Mouse (Mus musculus): ENCODE measurements at regions not wholly inside any gene's neighbourhood (a gene's known extent, or its start where the extent isn't known, plus 50 kb on each side); places are given as distances from the start of the nearest gene placed in this dataset.

DNA sequence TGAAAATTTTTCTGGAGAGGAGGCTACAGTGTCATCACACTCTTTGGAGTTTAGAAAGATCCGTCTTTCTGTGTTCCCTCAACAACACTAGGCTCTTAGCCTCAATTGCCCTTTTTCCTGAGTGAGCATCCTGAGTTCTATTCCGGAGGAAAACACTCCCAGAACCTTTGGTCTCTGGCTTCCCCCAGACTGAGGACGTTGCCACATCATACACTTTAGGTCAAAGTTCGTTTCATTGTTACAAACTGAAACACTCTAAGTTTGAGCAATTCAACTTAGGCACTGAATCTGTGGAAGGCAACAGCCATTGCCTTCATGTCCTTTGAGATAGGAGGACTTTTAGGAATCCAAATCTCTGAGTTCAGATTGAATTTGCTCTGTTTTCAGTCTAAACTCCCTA is 85.0 kb downstream of the Arl4a start:
- DNase-seq (ENCODE audit: extremely low spot score, low spot score), result no peak
- 74% methylated on average over 4 of the region's 4 CpGs for WGBS
- Histone ChIP-seq H3K27ac (no peak overlapping the region), H3K4me1 (peaks cover 15% of the 10 kb centered on the region), H3K27me3 (ENCODE audit: poor library complexity, severe bottlenecking) (no peaks in the 10 kb centered on the region), H3K4me3 (no peak overlapping the region), H3K9me3 (no peaks in the 10 kb centered on the region), H3K36me3 (replicated peaks) (no peaks in the 10 kb centered on the region)

- Histone ChIP-seq H3K9me3 (no peaks in the 10 kb centered on the region), H3K27me3 (ENCODE audit: poor library complexity, severe bottlenecking) (no peaks in the 10 kb centered on the region), H3K27ac (no peak overlapping the region), H3K4me3 (no peak overlapping the region), H3K36me3 (replicated peaks) (no peaks in the 10 kb centered on the region), H3K4me1 (peaks cover 13% of the 10 kb centered on the region)
- no peak for DNase-seq (ENCODE audit: extremely low spot score, low spot score)
- 93% methylated on average over 6 of the region's 6 CpGs for WGBS
Measured at GRCm38 (mm10) chr12:39951911-39952310, 85.9 kb downstream of the Arl4a start.

DNA sequence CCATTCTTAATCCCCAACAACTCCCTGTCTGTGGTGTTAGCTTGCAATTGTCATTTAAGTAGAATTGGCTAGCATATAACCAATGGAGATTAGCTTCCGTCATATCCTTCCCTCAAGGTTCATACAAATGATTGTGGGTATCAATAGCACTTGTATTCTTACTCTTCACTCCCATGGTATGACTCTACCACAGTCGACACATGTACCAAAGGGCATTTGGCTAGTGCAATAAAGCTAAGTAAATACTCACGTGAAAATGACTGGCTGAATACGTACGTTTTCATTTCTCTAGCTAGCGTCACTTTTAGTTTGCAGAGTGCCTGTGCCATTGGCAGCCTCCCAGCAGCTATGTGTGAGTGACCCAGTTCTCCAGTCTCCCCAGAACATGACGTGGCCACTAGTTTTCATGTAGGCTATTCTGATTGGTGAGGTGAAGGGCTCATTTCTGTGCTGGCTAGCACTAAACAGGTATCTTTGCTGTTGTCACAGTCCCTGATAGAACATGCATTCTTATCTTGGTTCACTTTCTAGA is 87.5 kb downstream of the Arl4a start:
- Histone ChIP-seq H3K36me3 (replicated peaks) (no peaks in the 10 kb centered on the region), H3K9me3 (no peaks in the 10 kb centered on the region), H3K27me3 (ENCODE audit: poor library complexity, severe bottlenecking) (no peaks in the 10 kb centered on the region), H3K4me1 (no peaks in the 10 kb centered on the region), H3K4me3 (no peak overlapping the region), H3K27ac (no peak overlapping the region)
- 93% methylated on average over 7 of the region's 7 CpGs for WGBS
- DNase-seq (ENCODE audit: extremely low spot score, low spot score), result no peak

DNA sequence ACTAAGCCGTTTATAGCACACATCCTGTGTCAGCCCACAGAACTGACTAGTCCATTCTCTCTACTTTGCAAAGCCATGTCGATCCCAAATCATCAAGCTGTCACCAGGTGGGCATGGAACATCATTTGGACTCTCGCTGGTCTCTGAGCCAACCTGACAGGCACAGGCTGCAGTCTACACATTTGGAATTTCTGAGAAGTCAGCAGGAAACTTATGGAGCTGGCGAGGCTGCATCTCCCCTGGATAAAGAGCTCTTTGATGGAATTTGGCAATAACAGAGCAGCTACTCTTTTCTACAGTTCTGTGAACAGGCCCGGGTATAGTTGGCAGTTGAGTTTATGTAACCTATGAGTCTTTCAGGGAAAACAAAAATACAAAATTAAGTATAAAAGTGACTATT is 94.9 kb downstream of the Arl4a start:
- 86% methylated on average over 5 of the region's 5 CpGs for WGBS
- Histone ChIP-seq H3K27ac (no peak overlapping the region), H3K36me3 (replicated peaks) (no peaks in the 10 kb centered on the region), H3K9me3 (no peaks in the 10 kb centered on the region), H3K27me3 (ENCODE audit: poor library complexity, severe bottlenecking) (no peaks in the 10 kb centered on the region), H3K4me1 (no peaks in the 10 kb centered on the region), H3K4me3 (no peak overlapping the region)
- no peak for DNase-seq (ENCODE audit: extremely low spot score, low spot score)

- WGBS, result 93% methylated on average over 1 of the region's 1 CpGs
- Histone ChIP-seq H3K27me3 (ENCODE audit: poor library complexity, severe bottlenecking) (no peaks in the 10 kb centered on the region), H3K9me3 (no peaks in the 10 kb centered on the region), H3K4me1 (no peaks in the 10 kb centered on the region; the same call in 1 of the 2 replicates), H3K4me3 (no peak overlapping the region), H3K27ac (no peak overlapping the region), H3K36me3 (replicated peaks) (no peaks in the 10 kb centered on the region)
- DNase-seq (ENCODE audit: extremely low spot score, low spot score), result no peak
Measured at GRCm38 (mm10) chr12:39941162-39941561, 96.7 kb downstream of the Arl4a start.

- DNase-seq (ENCODE audit: extremely low spot score, low spot score), result no peak
- Histone ChIP-seq H3K36me3 (replicated peaks) (no peaks in the 10 kb centered on the region), H3K4me3 (no peak overlapping the region), H3K4me1 (no peaks in the 10 kb centered on the region; the same call in 1 of the 2 replicates), H3K9me3 (no peaks in the 10 kb centered on the region), H3K27ac (no peak overlapping the region), H3K27me3 (ENCODE audit: poor library complexity, severe bottlenecking) (no peaks in the 10 kb centered on the region)
Measured at GRCm38 (mm10) chr12:39939017-39939416, 98.8 kb downstream of the Arl4a start.

- 82% methylated on average over 2 of the region's 2 CpGs for WGBS
Measured at GRCm38 (mm10) chr12:39938211-39938610, 99.6 kb downstream of the Arl4a start.

GRCm38 (mm10) chr12:39936331-39936730 is 101.5 kb downstream of the Arl4a start:
- no peak overlapping the region for H3K27ac ChIP-seq
- no peaks in the 10 kb centered on the region for H3K27me3 ChIP-seq (ENCODE audit: poor library complexity, severe bottlenecking)
- no peak overlapping the region for H3K4me3 ChIP-seq
- no peaks in the 10 kb centered on the region; the same call in 1 of the 2 replicates for H3K4me1 ChIP-seq
- H3K36me3 ChIP-seq (replicated peaks), result no peaks in the 10 kb centered on the region
- 54% methylated on average over 11 of the region's 11 CpGs for WGBS
- H3K9me3 ChIP-seq, result no peaks in the 10 kb centered on the region
- no peak for DNase-seq (ENCODE audit: extremely low spot score, low spot score)

More at GRCm38 (mm10) chr12:39938211-39938610, 99.6 kb downstream of the Arl4a start:
- Histone ChIP-seq H3K9me3 (no peaks in the 10 kb centered on the region), H3K4me1 (no peaks in the 10 kb centered on the region; the same call in 1 of the 2 replicates), H3K4me3 (no peak overlapping the region), H3K36me3 (replicated peaks) (no peaks in the 10 kb centered on the region), H3K27me3 (ENCODE audit: poor library complexity, severe bottlenecking) (no peaks in the 10 kb centered on the region), H3K27ac (no peak overlapping the region)
- no peak for DNase-seq (ENCODE audit: extremely low spot score, low spot score)

- H3K4me1 ChIP-seq, result no peaks in the 10 kb centered on the region; the same call in 1 of the 2 replicates
- no peak overlapping the region for H3K4me3 ChIP-seq
- WGBS, result 92% methylated on average over 12 of the region's 12 CpGs
- H3K9me3 ChIP-seq, result no peaks in the 10 kb centered on the region
- no peaks in the 10 kb centered on the region for H3K36me3 ChIP-seq (replicated peaks)
- H3K27ac ChIP-seq, result no peak overlapping the region
- H3K27me3 ChIP-seq (ENCODE audit: poor library complexity, severe bottlenecking), result no peaks in the 10 kb centered on the region
- DNase-seq (ENCODE audit: extremely low spot score, low spot score), result no peak
Measured at GRCm38 (mm10) chr12:39935775-39936174, 102.0 kb downstream of the Arl4a start.

- H3K4me1 ChIP-seq, result no peaks in the 10 kb centered on the region; the same call in 1 of the 2 replicates
- H3K27me3 ChIP-seq (ENCODE audit: poor library complexity, severe bottlenecking), result no peaks in the 10 kb centered on the region
- WGBS, result 84% methylated on average over 4 of the region's 4 CpGs
Measured at GRCm38 (mm10) chr12:39934877-39935276, 102.9 kb downstream of the Arl4a start.

GRCm38 (mm10) chr12:39931251-39931650 is 106.6 kb downstream of the Arl4a start:
- Histone ChIP-seq H3K9me3 (no peaks in the 10 kb centered on the region), H3K4me1 (no peaks in the 10 kb centered on the region; the same call in 1 of the 2 replicates), H3K36me3 (replicated peaks) (no peaks in the 10 kb centered on the region), H3K4me3 (no peak overlapping the region), H3K27ac (no peak overlapping the region), H3K27me3 (ENCODE audit: poor library complexity, severe bottlenecking) (no peaks in the 10 kb centered on the region)
- no peak for DNase-seq (ENCODE audit: extremely low spot score, low spot score)
- 88% methylated on average over 1 of the region's 1 CpGs for WGBS

More at GRCm38 (mm10) chr12:39934877-39935276, 102.9 kb downstream of the Arl4a start:
- no peaks in the 10 kb centered on the region for H3K9me3 ChIP-seq
- no peak overlapping the region for H3K4me3 ChIP-seq
- H3K27ac ChIP-seq, result no peak overlapping the region
- no peaks in the 10 kb centered on the region for H3K36me3 ChIP-seq (replicated peaks)
- DNase-seq (ENCODE audit: extremely low spot score, low spot score), result no peak

- no peak for DNase-seq (ENCODE audit: extremely low spot score, low spot score)
- Histone ChIP-seq H3K27me3 (ENCODE audit: poor library complexity, severe bottlenecking) (no peaks in the 10 kb centered on the region), H3K4me1 (no peaks in the 10 kb centered on the region), H3K27ac (no peak overlapping the region), H3K9me3 (no peaks in the 10 kb centered on the region), H3K4me3 (no peak overlapping the region), H3K36me3 (replicated peaks) (no peaks in the 10 kb centered on the region)
Measured at GRCm38 (mm10) chr12:39927902-39928301, 109.9 kb downstream of the Arl4a start.

GRCm38 (mm10) chr12:39927014-39927413 is 110.8 kb downstream of the Arl4a start:
- H3K4me3 ChIP-seq, result no peak overlapping the region
- H3K4me1 ChIP-seq, result peaks cover under 1% of the 10 kb centered on the region; the same call in 1 of the 2 replicates
- no peak overlapping the region for H3K27ac ChIP-seq
- no peaks in the 10 kb centered on the region for H3K27me3 ChIP-seq (ENCODE audit: poor library complexity, severe bottlenecking)
- no peaks in the 10 kb centered on the region for H3K36me3 ChIP-seq (replicated peaks)
- no peak for DNase-seq (ENCODE audit: extremely low spot score, low spot score)
- 94% methylated on average over 8 of the region's 8 CpGs for WGBS
- no peaks in the 10 kb centered on the region for H3K9me3 ChIP-seq

DNA sequence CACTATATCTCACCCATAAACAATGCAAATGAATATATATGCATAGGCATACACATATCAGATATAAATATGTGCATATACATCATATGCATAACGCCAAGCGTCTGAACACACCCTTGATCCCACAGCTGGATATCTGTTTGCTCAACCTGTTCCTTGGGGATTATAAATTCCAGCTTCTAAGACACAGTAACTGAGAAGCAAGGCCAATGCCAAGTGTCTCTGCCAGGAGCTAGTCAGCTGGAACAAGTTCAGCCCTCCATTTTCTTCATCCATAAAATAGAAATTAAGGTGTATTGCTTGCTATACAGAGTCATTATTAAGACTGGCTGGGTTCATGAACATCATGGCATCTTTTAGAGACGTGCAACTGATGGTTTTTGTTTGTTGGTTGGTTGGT is 116.3 kb downstream of the Arl4a start:
- Histone ChIP-seq H3K36me3 (replicated peaks) (no peaks in the 10 kb centered on the region), H3K27ac (no peak overlapping the region), H3K4me3 (no peak overlapping the region), H3K9me3 (no peaks in the 10 kb centered on the region), H3K27me3 (ENCODE audit: poor library complexity, severe bottlenecking) (no peaks in the 10 kb centered on the region), H3K4me1 (peaks cover 25% of the 10 kb centered on the region)
- WGBS, result 82% methylated on average over 3 of the region's 3 CpGs
- no peak for DNase-seq (ENCODE audit: extremely low spot score, low spot score)
